In genomic region chrX:140280016-140280415, GRCm38 (mm10) we compare ENCODE assay signal across 10 mouse cellular contexts.
A peak's percentile ranks its signal among the peaks of the same experiment; 100 is the strongest.
DNase-seq lines count a peak whose midpoint lies in the region; ATAC-seq and TF ChIP-seq lines count a peak whose summit lies in the region.
"Had no signal": no experiment of that assay in that cellular context is flagged by ENCODE, and none has a peak within 500 bp of the region (broad histone marks: within the 10 kb centered on the region; RNA-seq: fewer than 3 reads in every experiment).

No protein-coding gene starts in this region.

- H3K4me2 ChIP-seq in heart, postnatal 0 days (ENCODE audit: low read depth, low read length) = peak overlapping the region; percentile 28; the same call in 1 of the 2 replicates
- H3K4me2 ChIP-seq in limb, embryonic 13.5 days (replicated peaks) = peak overlapping the region; percentile 27

- H3K4me3 ChIP-seq in heart, postnatal 0 days (ENCODE audit: low read depth, low read length) = no peak overlapping the region
- H3K4me3 ChIP-seq in limb, embryonic 13.5 days = no peak overlapping the region
- H3K4me3 ChIP-seq: megakaryocyte, embryonic 14.5 days had no signal

- no peak overlapping the region for H3K9ac ChIP-seq in heart, postnatal 0 days (replicated peaks; ENCODE audit: low read depth, low read length)
- H3K9ac ChIP-seq in limb, embryonic 13.5 days = no peak overlapping the region

- H3K4me1 ChIP-seq in heart, postnatal 0 days (ENCODE audit: control insufficient read depth, insufficient read depth) = no peaks in the 10 kb centered on the region
- no peaks in the 10 kb centered on the region for H3K4me1 ChIP-seq in limb, embryonic 13.5 days
- H3K4me1 ChIP-seq: megakaryocyte, embryonic 14.5 days had no signal

- TF ChIP-seq CTCF in heart, postnatal 0 days (IDR thresholded peaks at IDR 0.05; ENCODE audit: low read depth) = no peak

- no peak for DNase-seq in heart, postnatal 0 days (ENCODE audit: low spot score)
- no peak for DNase-seq in heart, adult 18-20 months
- DNase-seq in right cerebral cortex, adult 18-20 months = peak; percentile 5
- DNase-seq in right cerebral cortex, postnatal 4 days = no peak
- no peak for DNase-seq in spleen, adult 18-20 months
- DNase-seq in cerebellum, adult 8-10 months = no peak
- DNase-seq in natural killer cell, adult 2 months (ENCODE audit: low spot score in 2 of 2) = no peak

- no peak for TF ChIP-seq EP300 in heart, postnatal 0 days (IDR thresholded peaks at IDR 0.05; ENCODE audit: low read depth)

- H3K27me3 ChIP-seq in heart, postnatal 0 days (ENCODE audit: control insufficient read depth, insufficient read depth, low read length) = peaks cover 41% of the 10 kb centered on the region
- H3K27me3 ChIP-seq in limb, embryonic 13.5 days = peaks cover 89% of the 10 kb centered on the region

- ATAC-seq in heart, postnatal 0 days (ENCODE audit: insufficient read depth, low read depth) = no peak
- ATAC-seq in limb, embryonic 13.5 days (ENCODE audit: low FRiP score, low read depth) = no peak

- WGBS in heart, postnatal 0 days = 19% methylated on average over 12 of the region's 12 CpGs
- 22% methylated on average over 12 of the region's 12 CpGs for WGBS in limb, embryonic 13.5 days

- no peak overlapping the region for H3K27ac ChIP-seq in heart, postnatal 0 days (ENCODE audit: low read depth)
- H3K27ac ChIP-seq in limb, embryonic 13.5 days = no peak overlapping the region

- no peaks in the 10 kb centered on the region for H3K9me3 ChIP-seq in heart, postnatal 0 days (replicated peaks; ENCODE audit: control insufficient read depth, low read length)
- no peaks in the 10 kb centered on the region for H3K9me3 ChIP-seq in limb, embryonic 13.5 days
- H3K9me3 ChIP-seq: G1E; megakaryocyte, embryonic 14.5 days had no signal

- no peaks in the 10 kb centered on the region for H3K36me3 ChIP-seq in heart, postnatal 0 days (replicated peaks; ENCODE audit: control insufficient read depth, insufficient read depth, low read length)
- H3K36me3 ChIP-seq in limb, embryonic 13.5 days = no peaks in the 10 kb centered on the region
- H3K36me3 ChIP-seq: G1E had no signal
